Mouse (Mus musculus) CH12.LX (cell line): ENCODE measurements around the gene Trir. TPM values are rescaled to one million over a fixed set of nuclear protein-coding genes. Genes with fewer than 3 reads are reported as not detected.

Source experiments
- DNase-seq: peaks from one replicate; pipeline ENCODE4 v3.0.0-alpha.2; 2013; ENCODE audit errors: extremely low read depth
- H3K27ac ChIP-seq: 2 replicates; pipeline ENCODE4 v1.5.1; 2012; ENCODE audit warnings: low read depth, mild to moderate bottlenecking, control low read depth, moderate library complexity; ENCODE audit not compliant: insufficient read depth
- H3K27me3 ChIP-seq: replicated peaks from 2 replicates; pipeline ENCODE3; 2012; ENCODE audit warnings: inconsistent platforms
- H3K36me3 ChIP-seq, 2 experiments: replicated peaks in 1 of 2; 2 replicates each; pipeline versions ENCODE3 to v1.6.1; 2012; ENCODE audit warnings: inconsistent platforms in 1 of 2, low read length in 1 of 2, mild to moderate bottlenecking in 1 of 2, mixed read lengths in 1 of 2, moderate library complexity in 1 of 2; ENCODE audit not compliant: control insufficient read depth in 1 of 2, insufficient read depth in 1 of 2
- H3K4me1 ChIP-seq, 2 experiments: 2 replicates each; pipeline ENCODE4 v1.6.1; 2012; ENCODE audit warnings: inconsistent platforms in 1 of 2, moderate library complexity in 1 of 2; ENCODE audit not compliant: insufficient read depth in 2 of 2, control insufficient read depth in 1 of 2
- H3K4me2 ChIP-seq: 2 replicates; pipeline ENCODE4 v1.6.1; 2012; ENCODE audit warnings: low read depth, mild to moderate bottlenecking, control low read depth; ENCODE audit not compliant: poor library complexity, insufficient read depth, severe bottlenecking
- H3K4me3 ChIP-seq, 3 experiments: fragments of 150-350 bp in 1 of 3; sonication (generic) in 1 of 3; replicated peaks in 1 of 3; 2 replicates each; pipeline versions ENCODE3 to v1.5.1; 2011 to 2012; ENCODE audit warnings: low read depth in 2 of 3, low read length in 2 of 3, mild to moderate bottlenecking in 2 of 3, moderate library complexity in 2 of 3, control low read depth in 1 of 3, improper control_type of control experiment in 1 of 3, inconsistent platforms in 1 of 3, mixed read lengths in 1 of 3; ENCODE audit not compliant: poor library complexity in 1 of 3
- H3K79me2 ChIP-seq: replicated peaks from 2 replicates; pipeline ENCODE4 v1.6.1; 2012; ENCODE audit warnings: mild to moderate bottlenecking, moderate library complexity; ENCODE audit not compliant: control insufficient read depth, poor library complexity, insufficient read depth, severe bottlenecking; ENCODE audit errors: extremely low read depth
- H3K9ac ChIP-seq: 2 replicates; pipeline ENCODE4 v1.6.1; 2012; ENCODE audit warnings: low read depth, mild to moderate bottlenecking, control low read depth, moderate library complexity; ENCODE audit not compliant: insufficient read depth
- H3K9me3 ChIP-seq: replicated peaks from 2 replicates; pipeline ENCODE3; 2012; ENCODE audit warnings: low read length, inconsistent platforms, mixed read lengths
- BHLHE40 ChIP-seq: IDR thresholded peaks from 2 replicates; pipeline ENCODE4 v1.6.1; 2011; ENCODE audit warnings: mild to moderate bottlenecking, low read depth, low read length, improper control_type of control experiment
- CHD1 ChIP-seq: IDR thresholded peaks from 2 replicates; pipeline ENCODE4 v1.6.1; 2012; ENCODE audit warnings: low read depth, low read length, improper control_type of control experiment, inconsistent platforms
- CHD2 ChIP-seq: IDR thresholded peaks from 2 replicates; pipeline ENCODE4 v1.6.1; 2011; ENCODE audit warnings: low read length, improper control_type of control experiment
- CTCF ChIP-seq, 2 experiments: IDR thresholded peaks in 1 of 2; conservative IDR thresholded peaks in 1 of 2; 2 replicates each; pipeline ENCODE4 v1.5.1; 2011 to 2012; ENCODE audit warnings: low read depth in 2 of 2, low read length in 2 of 2, improper control_type of control experiment in 1 of 2, inconsistent platforms in 1 of 2, mild to moderate bottlenecking in 1 of 2, moderate library complexity in 1 of 2
- IRF4 ChIP-seq: IDR thresholded peaks from 2 replicates; pipeline ENCODE4 v1.6.1; 2014; ENCODE audit warnings: low read depth, mild to moderate bottlenecking, inconsistent platforms, low read length, improper control_type of control experiment
- JUN ChIP-seq: IDR thresholded peaks from 2 replicates; pipeline ENCODE4 v1.6.1; 2011; ENCODE audit warnings: low read depth, mild to moderate bottlenecking, low read length, improper control_type of control experiment, moderate library complexity; ENCODE audit not compliant: insufficient read depth
- JUND ChIP-seq: conservative IDR thresholded peaks from 2 replicates; pipeline ENCODE4 v1.6.1; 2011; ENCODE audit warnings: low read depth, low read length, improper control_type of control experiment
- KAT2A ChIP-seq: IDR thresholded peaks from 2 replicates; pipeline ENCODE4 v1.6.1; 2012; ENCODE audit warnings: low read length, improper control_type of control experiment, inconsistent platforms; ENCODE audit not compliant: insufficient replicate concordance
- MAFK ChIP-seq: IDR thresholded peaks from 2 replicates; pipeline ENCODE4 v1.6.1; 2011; ENCODE audit warnings: low read length, improper control_type of control experiment; ENCODE audit not compliant: insufficient replicate concordance
- MAZ ChIP-seq: IDR thresholded peaks from 2 replicates; pipeline ENCODE4 v1.6.1; 2012; ENCODE audit warnings: low read depth, mild to moderate bottlenecking, inconsistent platforms, low read length, improper control_type of control experiment, moderate library complexity
- MXI1 ChIP-seq: IDR thresholded peaks from 2 replicates; pipeline ENCODE4 v1.6.1; 2011; ENCODE audit warnings: mild to moderate bottlenecking, low read depth, low read length, improper control_type of control experiment
- MYC ChIP-seq: IDR thresholded peaks from 2 replicates; pipeline ENCODE4 v1.6.1; 2011; ENCODE audit warnings: low read depth, mild to moderate bottlenecking, improper control_type of control experiment, low read length
- NRF1 ChIP-seq: IDR thresholded peaks from 2 replicates; pipeline ENCODE4 v1.6.1; 2014; ENCODE audit warnings: low read depth, mild to moderate bottlenecking, inconsistent platforms, low read length, improper control_type of control experiment, moderate library complexity
- POLR2A ChIP-seq: IDR thresholded peaks from 2 replicates; pipeline ENCODE4 v1.6.1; 2011; ENCODE audit warnings: low read depth, mild to moderate bottlenecking, improper control_type of control experiment, low read length
- POLR2AphosphoS2 ChIP-seq: IDR thresholded peaks from 2 replicates; pipeline ENCODE4 v1.6.1; 2011; ENCODE audit warnings: low read depth, low read length, improper control_type of control experiment
- RAD21 ChIP-seq: IDR thresholded peaks from 2 replicates; pipeline ENCODE4 v1.6.1; 2011; ENCODE audit warnings: low read depth, mild to moderate bottlenecking, low read length, improper control_type of control experiment, moderate library complexity
- RCOR1 ChIP-seq: conservative IDR thresholded peaks from 2 replicates; pipeline ENCODE4 v1.6.1; 2012; ENCODE audit warnings: low read depth, mild to moderate bottlenecking, inconsistent platforms, low read length, improper control_type of control experiment
- UBTF ChIP-seq: IDR thresholded peaks from 2 replicates; pipeline ENCODE4 v1.6.1; 2012; ENCODE audit warnings: low read depth, mild to moderate bottlenecking, inconsistent platforms, low read length, improper control_type of control experiment, moderate library complexity
- ZKSCAN1 ChIP-seq: IDR thresholded peaks from 2 replicates; pipeline ENCODE4 v1.6.1; 2012; ENCODE audit warnings: low read depth, inconsistent platforms, low read length, improper control_type of control experiment, borderline replicate concordance
- ZNF384 ChIP-seq: IDR thresholded peaks from 2 replicates; pipeline ENCODE4 v1.6.1; 2012; ENCODE audit warnings: low read depth, low read length, improper control_type of control experiment, inconsistent platforms
- dilution Hi-C: fragments of 300-500 bp; cut with MboI; formaldehyde crosslinking; loops from 2 replicates; pipeline ENCODE4 v1.14.3; 2020; ENCODE audit warnings: low sequenced_read_pairs; ENCODE audit not compliant: extremely low pct_unique_long_range_greater_than_20kb, extremely low pct_ligation_motif_present
- in situ Hi-C: fragments of 300-500 bp; cut with MboI; formaldehyde crosslinking; loops from 3 replicates; pipeline ENCODE4 v1.14.3; 2019; ENCODE audit warnings: low sequenced_read_pairs, low pct_ligation_motif_present, low pct_unique_long_range_greater_than_20kb, mixed read lengths
- polyA plus RNA-seq: library from polyadenylated mRNA; unstranded; fragments of >175 nt; gene quantifications from 2 replicates; pipeline ENCODE4 v1.2.1, GENCODE M21; 2012; ENCODE audit warnings: low read depth; ENCODE audit not compliant: insufficient read length
- total RNA-seq, 2 experiments: library from RNA; depleted of rRNA; stranded (reverse); fragments of 300-350 nt in 1 of 2; fragments of >200 nt in 1 of 2; gene quantifications; 2 replicates each; pipeline ENCODE4 v1.2.3; 2012 to 2014

Gene Trir
- total and polyA plus RNA-seq, 3 experiments: 151 to 209 (median 185) TPM

GRCm38 (mm10) chr8:84987903-84988302 is 38.7 kb upstream of the Trir start:
- no peak overlapping the region for H3K4me3 ChIP-seq
- dilution Hi-C loops: no loop called here
- H3K9me3 ChIP-seq: no peaks in the 10 kb centered on the region

GRCm38 (mm10) chr8:84989311-84989731 is 37.3 kb upstream of the Trir start:
- dilution Hi-C loops (no loop called here), in situ Hi-C loops (no loop called here)
- H3K9ac ChIP-seq: peak overlapping the region; percentile 93; the same call in 1 of the 2 replicates
- peak overlapping the region in 1 of 3 experiments; percentile 1 for H3K4me3 ChIP-seq
- H3K27ac ChIP-seq: peak overlapping the region; percentile 29
- peak overlapping the region; percentile 81; the same call in 1 of the 2 replicates for H3K4me2 ChIP-seq
- no peaks in the 10 kb centered on the region for H3K9me3 ChIP-seq
- TF ChIP-seq MXI1 (0 out of 2 replicates have a peak, but pooled peaks have one; percentile 6), RCOR1 (no peak), NRF1 (no peak), BHLHE40 (no peak), ZKSCAN1 (no peak), ZNF384 (no peak), KAT2A (no peak), MYC (0 out of 2 replicates have a peak, but pooled peaks have one; percentile 5), CHD1 (no peak), POLR2AphosphoS2 (no peak), MAFK (no peak), UBTF (no peak), JUN (no peak), CTCF (conservative IDR thresholded peaks at IDR 0.05 in 1 of 2, IDR thresholded peaks at IDR 0.05 in 1 of 2; ENCODE audit: low read depth in 2 of 2, low read length in 2 of 2) (no peak), MAZ (0 out of 2 replicates have a peak, but pooled peaks have one; percentile 10), IRF4 (no peak), JUND (no peak), RAD21 (no peak)
- H3K79me2 ChIP-seq: no peaks in the 10 kb centered on the region
- H3K27me3 ChIP-seq: no peaks in the 10 kb centered on the region
- DNase-seq: no peak
- peaks cover 25 to 43% of the 10 kb centered on the region in 2 experiments for H3K4me1 ChIP-seq
- peaks cover 0 to 17% of the 10 kb centered on the region in 2 experiments for H3K36me3 ChIP-seq

More at GRCm38 (mm10) chr8:84987903-84988302, 38.7 kb upstream of the Trir start:
- Histone ChIP-seq H3K79me2 (no peaks in the 10 kb centered on the region), H3K4me2 (no peak overlapping the region), H3K4me1 (peaks cover 38 to 54% of the 10 kb centered on the region in 2 experiments), H3K9ac (no peak overlapping the region), H3K27me3 (no peaks in the 10 kb centered on the region), H3K27ac (peak overlapping the region; percentile 22; the same call in 1 of the 2 replicates), H3K36me3 (peaks cover 0 to 8% of the 10 kb centered on the region in 2 experiments)
- TF ChIP-seq CHD2: no peak
- no peak for TF ChIP-seq POLR2AphosphoS2
- no peak for TF ChIP-seq POLR2A
- in situ Hi-C loops: no loop called here
- DNase-seq: no peak
